Mouse (Mus musculus) megakaryocyte, embryonic 14.5 days (primary cell): ENCODE measurements around the gene Gm6040.

Source experiments
- FLI1 ChIP-seq: IDR thresholded peaks from 2 replicates; pipeline ENCODE4 v1.6.1; 2012; ENCODE audit warnings: low read length, inconsistent platforms, mixed read lengths
- GATA1 ChIP-seq: IDR thresholded peaks from 3 replicates; pipeline ENCODE4 v1.6.1; 2012; ENCODE audit warnings: mixed read lengths, low read length, inconsistent platforms, borderline replicate concordance

DNA sequence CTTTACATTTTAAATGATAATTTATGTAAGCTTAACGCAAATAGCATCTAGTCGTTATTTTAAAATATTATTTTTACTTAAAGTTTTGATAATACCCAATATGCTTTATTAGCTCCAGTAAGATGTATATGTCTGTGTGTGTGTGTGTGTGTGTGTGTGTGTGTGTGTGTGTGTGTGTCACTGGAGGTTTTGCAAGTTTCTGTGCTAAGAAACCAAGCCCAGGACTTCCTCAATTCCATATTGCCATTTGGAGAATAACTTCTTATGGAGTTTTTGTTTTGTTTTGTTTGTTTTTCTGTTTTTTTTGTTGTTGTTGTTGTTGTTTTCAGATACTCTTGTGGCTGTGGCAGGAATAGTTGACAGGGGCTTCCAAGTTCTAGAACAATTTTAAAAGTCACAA, 14.8 kb downstream of the Gm6040 start:
- TF ChIP-seq GATA1 (no peak), FLI1 (no peak)
